In genomic region chr6:128425046-128425445, GRCm38 (mm10) we compare ENCODE assay signal across 9 mouse cellular contexts. TPM values are rescaled to one million over a fixed set of nuclear protein-coding genes. Genes with fewer than 3 reads are reported as not detected.
DNase-seq lines count a peak whose midpoint lies in the region; ATAC-seq and TF ChIP-seq lines count a peak whose summit lies in the region.
"Had no signal": no experiment of that assay in that cellular context is flagged by ENCODE, and none has a peak within 500 bp of the region (broad histone marks: within the 10 kb centered on the region; RNA-seq: fewer than 3 reads in every experiment).

No protein-coding gene starts in this region.

- dilution Hi-C loops in CH12.LX (cut with MboI; ENCODE audit: extremely low pct_ligation_motif_present, extremely low pct_unique_long_range_greater_than_20kb, low sequenced_read_pairs) = no loop called here

- WGBS in heart, embryonic 11.5 days (ENCODE audit: insufficient replicate concordance) = 17% methylated on average over 9 of the region's 9 CpGs
- 18% methylated on average over 9 of the region's 9 CpGs for WGBS in forebrain, embryonic 13.5 days
- WGBS in liver, embryonic 14.5 days (ENCODE audit: insufficient replicate concordance) = 15% methylated on average over 9 of the region's 9 CpGs

- peak overlapping the region; percentile 78 for H3K4me2 ChIP-seq in heart, embryonic 11.5 days
- H3K4me2 ChIP-seq in CH12.LX (ENCODE audit: insufficient read depth, low read depth, poor library complexity, severe bottlenecking) = peak overlapping the region; percentile 38; the same call in 1 of the 2 replicates
- peak overlapping the region; percentile 68 for H3K4me2 ChIP-seq in forebrain, embryonic 13.5 days
- H3K4me2 ChIP-seq in liver, embryonic 14.5 days (ENCODE audit: low read depth) = peak overlapping the region; percentile 80

- TF ChIP-seq EP300 in CH12.LX (IDR thresholded peaks at IDR 0.05; ENCODE audit: low read length) = no peak
- TF ChIP-seq EP300 in liver, embryonic 14.5 days (IDR thresholded peaks at IDR 0.05; ENCODE audit: low read depth) = 0 out of 2 replicates have a peak, but pooled peaks have one; percentile 3

- in situ Hi-C loops in CH12.LX (cut with MboI; ENCODE audit: low pct_ligation_motif_present, low pct_unique_long_range_greater_than_20kb, low sequenced_read_pairs) = no loop called here

- peaks cover 21% of the 10 kb centered on the region for H3K79me2 ChIP-seq in CH12.LX (replicated peaks; ENCODE audit: control insufficient read depth, extremely low read depth, insufficient read depth, poor library complexity, severe bottlenecking)

- TF ChIP-seq RAD21 in CH12.LX (IDR thresholded peaks at IDR 0.05; ENCODE audit: low read depth, low read length) = no peak

- H3K4me3 ChIP-seq in heart, embryonic 11.5 days (ENCODE audit: low read depth, low read length) = peak overlapping the region; percentile 56
- peak overlapping the region in 2 of 3 experiments; percentile 62 to 91 for H3K4me3 ChIP-seq in CH12.LX (replicated peaks in 1 of 3; ENCODE audit: low read depth in 2 of 3, low read length in 2 of 3, poor library complexity in 1 of 3)
- peak overlapping the region; percentile 61 for H3K4me3 ChIP-seq in forebrain, embryonic 13.5 days
- H3K4me3 ChIP-seq in liver, embryonic 14.5 days (ENCODE audit: insufficient read depth in 1 of 2, low read depth in 2 of 2, low read length in 2 of 2) = peak overlapping the region; percentile 64 to 92

- ATAC-seq in heart, embryonic 11.5 days (replicated peaks; ENCODE audit: insufficient number of reproducible peaks, low FRiP score, low TSS enrichment) = no peak
- no peak; the same call in 1 of the 2 replicates for ATAC-seq in forebrain, embryonic 13.5 days
- no peak for ATAC-seq in liver, embryonic 14.5 days (ENCODE audit: insufficient read depth)
- ATAC-seq in inflammation-experienced regulatory T-cells, adult 6 months = no peak

- TF ChIP-seq CTCF in CH12.LX (conservative IDR thresholded peaks at IDR 0.05 in 1 of 2, IDR thresholded peaks at IDR 0.05 in 1 of 2; ENCODE audit: low read depth in 2 of 2, low read length in 2 of 2) = no peak
- TF ChIP-seq CTCF in liver, embryonic 14.5 days (IDR thresholded peaks at IDR 0.05; ENCODE audit: low read depth) = no peak

- H3K27ac ChIP-seq in heart, embryonic 11.5 days (ENCODE audit: low read depth, low read length) = peak overlapping the region; percentile 95
- H3K27ac ChIP-seq in CH12.LX (ENCODE audit: insufficient read depth, low read depth) = no peak overlapping the region
- H3K27ac ChIP-seq in forebrain, embryonic 13.5 days = peak overlapping the region; percentile 91
- H3K27ac ChIP-seq in liver, embryonic 14.5 days = no peak overlapping the region; the same call in 1 of the 2 replicates

- peaks cover 12% of the 10 kb centered on the region for H3K36me3 ChIP-seq in heart, embryonic 11.5 days (ENCODE audit: control insufficient read depth, insufficient read depth, low read length)
- H3K36me3 ChIP-seq in CH12.LX (replicated peaks in 1 of 2; ENCODE audit: control insufficient read depth in 1 of 2, insufficient read depth in 1 of 2, low read length in 1 of 2) = peaks cover 7 to 48% of the 10 kb centered on the region in 2 experiments
- H3K36me3 ChIP-seq in forebrain, embryonic 13.5 days (ENCODE audit: poor library complexity, severe bottlenecking) = peaks cover 26% of the 10 kb centered on the region
- peaks cover 6% of the 10 kb centered on the region for H3K36me3 ChIP-seq in liver, embryonic 14.5 days (replicated peaks; ENCODE audit: control insufficient read depth, insufficient read depth, low read depth)

- peak overlapping the region; percentile 86 for H3K9ac ChIP-seq in heart, embryonic 11.5 days (ENCODE audit: low read depth, low read length)
- peak overlapping the region; percentile 69; the same call in 1 of the 2 replicates for H3K9ac ChIP-seq in CH12.LX (ENCODE audit: insufficient read depth, low read depth)
- peak overlapping the region; percentile 74 for H3K9ac ChIP-seq in forebrain, embryonic 13.5 days
- H3K9ac ChIP-seq in liver, embryonic 14.5 days (replicated peaks) = peak overlapping the region; percentile 65

- H3K27me3 ChIP-seq in heart, embryonic 11.5 days (ENCODE audit: control insufficient read depth, insufficient read depth, low read length) = no peaks in the 10 kb centered on the region
- no peaks in the 10 kb centered on the region for H3K27me3 ChIP-seq in CH12.LX (replicated peaks)
- no peaks in the 10 kb centered on the region for H3K27me3 ChIP-seq in forebrain, embryonic 13.5 days
- H3K27me3 ChIP-seq in liver, embryonic 14.5 days (ENCODE audit: control insufficient read depth, insufficient read depth, low read length) = no peaks in the 10 kb centered on the region

- no peak for TF ChIP-seq POLR2A in CH12.LX (IDR thresholded peaks at IDR 0.05; ENCODE audit: low read depth, low read length)

- 0 out of 2 replicates have a peak, but pooled peaks cover 5% of the 10 kb centered on the region for H3K4me1 ChIP-seq in heart, embryonic 11.5 days (ENCODE audit: control insufficient read depth, insufficient read depth, low read length)
- H3K4me1 ChIP-seq in CH12.LX (ENCODE audit: control insufficient read depth in 1 of 2, insufficient read depth in 2 of 2) = peaks cover 0 to 16% of the 10 kb centered on the region in 2 experiments; a peak in 2 of 4 replicates
- H3K4me1 ChIP-seq in forebrain, embryonic 13.5 days = peaks cover 7% of the 10 kb centered on the region
- peaks cover 0 to 17% of the 10 kb centered on the region in 2 experiments; a peak in 3 of 4 replicates for H3K4me1 ChIP-seq in liver, embryonic 14.5 days (replicated peaks; ENCODE audit: control insufficient read depth in 2 of 2, insufficient read depth in 2 of 2, low read length in 1 of 2)

- no peak for DNase-seq in heart, adult 11 months
- DNase-seq in CH12.LX (ENCODE audit: extremely low read depth) = no peak
- no peak for DNase-seq in liver, embryonic 14.5 days (ENCODE audit: low read depth in 3 of 3, low spot score in 3 of 3)
- DNase-seq in right cerebral cortex, adult 18-20 months = no peak
- no peak for DNase-seq in adrenal gland, postnatal 10 days

- H3K9me3 ChIP-seq in heart, embryonic 11.5 days (replicated peaks; ENCODE audit: control insufficient read depth, low read length) = no peaks in the 10 kb centered on the region
- H3K9me3 ChIP-seq in CH12.LX (replicated peaks; ENCODE audit: low read length) = no peaks in the 10 kb centered on the region
- H3K9me3 ChIP-seq in forebrain, embryonic 13.5 days (replicated peaks) = no peaks in the 10 kb centered on the region
- H3K9me3 ChIP-seq in liver, embryonic 14.5 days (ENCODE audit: control insufficient read depth, low read length) = no peaks in the 10 kb centered on the region

RNA-seq across cellular contexts. Expression of gene Itfg2, which starts 0.3 kb away (rescaled TPM):
- 25.8 and 26.3 TPM in 2 replicates for polyA plus RNA-seq in heart, embryonic 11.5 days (2014; fragmentation: Nextera tagmentation; extraction: Ambion mirVana)
- total RNA-seq in CH12.LX (2012; rRNA removed) (16.8 and 17.9 TPM in 2 replicates), CH12.LX (2014; rRNA removed) (5.3 and 8.0 TPM in 2 replicates)
- polyA plus RNA-seq in CH12.LX (2012; ENCODE audit: insufficient read length, low read depth) = 45.1 and 45.3 TPM in 2 replicates
- polyA plus RNA-seq in forebrain, embryonic 13.5 days (2015; fragmentation: Nextera tagmentation; extraction: Ambion mirVana) = 35.2 and 38.1 TPM in 2 replicates
- polyA plus RNA-seq in liver, embryonic 14.5 days (2012; rRNA removed) = 9.4 and 9.8 TPM in 2 replicates
- 8.7 and 11.9 TPM in 2 replicates for polyA plus RNA-seq in liver, embryonic 14.5 days (2014; fragmentation: Nextera tagmentation; extraction: Ambion mirVana)
- polyA plus RNA-seq in inflammation-experienced regulatory T-cells, adult 6 months (2017; shearing (Covaris generic)) = 10 to 100 TPM; 15.7 to 21.1 (median 19.7) TPM
- 10 to 100 TPM; 19.2 to 19.9 TPM for total RNA-seq in adrenal gland, postnatal 10 days (2021)

RNA-seq across cellular contexts. Expression of gene Fkbp4, which starts 13.4 kb away (rescaled TPM):
- polyA plus RNA-seq in heart, embryonic 11.5 days (2014; fragmentation: Nextera tagmentation; extraction: Ambion mirVana) = 270 and 303 TPM in 2 replicates
- total RNA-seq in CH12.LX (2012; rRNA removed) (265 and 319 TPM in 2 replicates), CH12.LX (2014; rRNA removed) (190 and 198 TPM in 2 replicates)
- 304 and 366 TPM in 2 replicates for polyA plus RNA-seq in CH12.LX (2012; ENCODE audit: insufficient read length, low read depth)
- 454 and 497 TPM in 2 replicates for polyA plus RNA-seq in forebrain, embryonic 13.5 days (2015; fragmentation: Nextera tagmentation; extraction: Ambion mirVana)
- 86.7 and 121 TPM in 2 replicates for polyA plus RNA-seq in liver, embryonic 14.5 days (2012; rRNA removed)
- polyA plus RNA-seq in liver, embryonic 14.5 days (2014; fragmentation: Nextera tagmentation; extraction: Ambion mirVana) = 158 and 179 TPM in 2 replicates
- 10 to 100 TPM; 52.8 to 67.1 (median 65.9) TPM for polyA plus RNA-seq in inflammation-experienced regulatory T-cells, adult 6 months (2017; shearing (Covaris generic))
- 100 to 1,000 TPM; 170 to 173 TPM for total RNA-seq in adrenal gland, postnatal 10 days (2021)

RNA-seq across cellular contexts. Expression of gene Nrip2, which starts 25.9 kb away (rescaled TPM):
- polyA plus RNA-seq in heart, embryonic 11.5 days (2014; fragmentation: Nextera tagmentation; extraction: Ambion mirVana) = 1.9 TPM in 2 replicates
- total RNA-seq in CH12.LX (2012; rRNA removed) (0.13 TPM in 2 replicates), CH12.LX (2014; rRNA removed) (not detected in 2 replicates)
- 1.1 and 1.3 TPM in 2 replicates for polyA plus RNA-seq in CH12.LX (2012; ENCODE audit: insufficient read length, low read depth)
- 3.8 and 5.2 TPM in 2 replicates for polyA plus RNA-seq in forebrain, embryonic 13.5 days (2015; fragmentation: Nextera tagmentation; extraction: Ambion mirVana)
- polyA plus RNA-seq in liver, embryonic 14.5 days (2012; rRNA removed) = 0.70 and 0.95 TPM in 2 replicates
- polyA plus RNA-seq in liver, embryonic 14.5 days (2014; fragmentation: Nextera tagmentation; extraction: Ambion mirVana) = 1.3 and 1.5 TPM in 2 replicates
- polyA plus RNA-seq in inflammation-experienced regulatory T-cells, adult 6 months (2017; shearing (Covaris generic)) = 1 to 10 TPM; 2.4 to 7.5 (median 4.2) TPM
- 1 to 10 TPM; 3.0 to 4.7 TPM for total RNA-seq in adrenal gland, postnatal 10 days (2021)

RNA-seq across cellular contexts. Expression of gene Gm44596, which starts 49.7 kb away (rescaled TPM):
- not detected in 2 replicates for polyA plus RNA-seq in heart, embryonic 11.5 days (2014; fragmentation: Nextera tagmentation; extraction: Ambion mirVana)
- not detected in 2 replicates for total RNA-seq in CH12.LX (2012; rRNA removed)
- total RNA-seq in CH12.LX (2014; rRNA removed) = not detected in 2 replicates
- not detected in 2 replicates for polyA plus RNA-seq in CH12.LX (2012; ENCODE audit: insufficient read length, low read depth)
- polyA plus RNA-seq in forebrain, embryonic 13.5 days (2015; fragmentation: Nextera tagmentation; extraction: Ambion mirVana) = not detected in 2 replicates
- not detected in 2 replicates for polyA plus RNA-seq in liver, embryonic 14.5 days (2012; rRNA removed)
- not detected in 2 replicates for polyA plus RNA-seq in liver, embryonic 14.5 days (2014; fragmentation: Nextera tagmentation; extraction: Ambion mirVana)
- polyA plus RNA-seq in inflammation-experienced regulatory T-cells, adult 6 months (2017; shearing (Covaris generic)) = not detected
- not detected for total RNA-seq in adrenal gland, postnatal 10 days (2021)
- total RNA-seq: common myeloid progenitor, adult 5-6 weeks had no signal

RNA-seq across cellular contexts. Expression of gene Tex52, which starts 49.8 kb away (rescaled TPM):
- 0.21 and 0.42 TPM in 2 replicates for polyA plus RNA-seq in heart, embryonic 11.5 days (2014; fragmentation: Nextera tagmentation; extraction: Ambion mirVana)
- total RNA-seq in CH12.LX (2012; rRNA removed) = 0.13 TPM in 1 of 2 replicates, not detected in the other
- total RNA-seq in CH12.LX (2014; rRNA removed) = not detected in 2 replicates
- not detected in 2 replicates for polyA plus RNA-seq in CH12.LX (2012; ENCODE audit: insufficient read length, low read depth)
- 1.0 and 1.2 TPM in 2 replicates for polyA plus RNA-seq in forebrain, embryonic 13.5 days (2015; fragmentation: Nextera tagmentation; extraction: Ambion mirVana)
- 0.07 and 0.08 TPM in 2 replicates for polyA plus RNA-seq in liver, embryonic 14.5 days (2012; rRNA removed)
- not detected in 2 replicates for polyA plus RNA-seq in liver, embryonic 14.5 days (2014; fragmentation: Nextera tagmentation; extraction: Ambion mirVana)
- polyA plus RNA-seq in inflammation-experienced regulatory T-cells, adult 6 months (2017; shearing (Covaris generic)) = under 1 TPM in 1 of 3 experiments, not detected in 2; 0.30 TPM
- not detected for total RNA-seq in adrenal gland, postnatal 10 days (2021)
- total RNA-seq: common myeloid progenitor, adult 5-6 weeks had no signal

Comparison
In these comparisons a context has a peak if more than half of its experiments do, and no peak if none do; other contexts are left out.
1. H3K27ac ChIP-seq: peak in heart, embryonic 11.5 days (single experiment) and forebrain, embryonic 13.5 days (single experiment); none in CH12.LX (single experiment) and liver, embryonic 14.5 days (single experiment).
2. Peak in every context shown above with its lines, with median percentiles within 50 percentile points of each other: H3K4me2 ChIP-seq, H3K4me3 ChIP-seq and H3K9ac ChIP-seq.